Mouse (Mus musculus) midbrain, postnatal 0 days (tissue): ENCODE data around the gene Arpc1a. TPM values are rescaled to one million over a fixed set of nuclear protein-coding genes. Genes with fewer than 3 reads are reported as not detected.
"Not testable (repeated sequence)": the region's sequence is repeated elsewhere in the genome, so short reads cannot be mapped to it uniquely, and the experiment has no call there.

Experiments
- ATAC-seq: fragments of 200-750 bp; cut with Nextera tagmentation; 2 replicates; pipeline ENCODE4 v1.8.0; 2017; ENCODE audit warnings: moderate number of reproducible peaks, mild to moderate bottlenecking, moderate TSS enrichment, moderate library complexity; ENCODE audit not compliant: low FRiP score
- DNase-seq: peaks from one replicate; pipeline ENCODE4 v3.0.0-alpha.2; 2015; ENCODE audit warnings: low spot score
- H3K27ac ChIP-seq: fragments of 300-500 bp; sonication (generic); 2 replicates; pipeline ENCODE4 v1.5.1; 2014; ENCODE audit warnings: low read depth, mild to moderate bottlenecking, low read length, mixed read lengths
- H3K27me3 ChIP-seq: fragments of 300-500 bp; sonication (generic); 2 replicates; pipeline ENCODE4 v1.6.1; 2014; ENCODE audit warnings: low read length, control low read depth, mixed read lengths; ENCODE audit not compliant: insufficient read depth
- H3K36me3 ChIP-seq: fragments of 300-500 bp; sonication (generic); 2 replicates; pipeline ENCODE4 v1.6.1; 2014; ENCODE audit warnings: low read length, control low read depth, mixed read lengths; ENCODE audit not compliant: insufficient read depth
- H3K4me1 ChIP-seq: fragments of 300-500 bp; sonication (generic); 2 replicates; pipeline ENCODE4 v1.6.1; 2014; ENCODE audit warnings: mild to moderate bottlenecking, control low read depth, antibody characterized with exemption, low read length, mixed read lengths; ENCODE audit not compliant: insufficient read depth
- H3K4me2 ChIP-seq: fragments of 300-500 bp; sonication (generic); 2 replicates; pipeline ENCODE4 v1.6.1; 2014; ENCODE audit warnings: low read depth, mild to moderate bottlenecking, low read length, mixed read lengths; ENCODE audit not compliant: poor library complexity, severe bottlenecking
- H3K4me3 ChIP-seq: fragments of 300-500 bp; sonication (generic); 2 replicates; pipeline ENCODE4 v1.5.1; 2014; ENCODE audit warnings: low read depth, mild to moderate bottlenecking, low read length, moderate library complexity
- H3K9ac ChIP-seq: fragments of 300-500 bp; sonication (generic); replicated peaks from 2 replicates; pipeline ENCODE4 v1.6.1; 2014; ENCODE audit warnings: mild to moderate bottlenecking, low read length, moderate library complexity, mixed read lengths; ENCODE audit not compliant: poor library complexity, severe bottlenecking
- H3K9me3 ChIP-seq: fragments of 300-500 bp; sonication (generic); 2 replicates; pipeline ENCODE4 v1.6.1; 2016; ENCODE audit warnings: low read length, control low read depth
- CTCF ChIP-seq: IDR thresholded peaks from 2 replicates; pipeline ENCODE4 v1.5.1; 2016; ENCODE audit warnings: antibody characterized with exemption, mild to moderate bottlenecking
- WGBS: fragments of 180-500 bp; shearing (Covaris S2); extraction: QIAGEN DNeasy Blood & Tissue Kit; methylation state at CpG from one replicate; pipeline ENCODE4 v1.1.7; 2014; 5-methylcytosine and 5-hydroxymethylcytosine counted together
- polyA plus RNA-seq: library from polyadenylated mRNA; unstranded; fragments of >200 nt; fragmentation: Nextera tagmentation; extraction: Ambion mirVana; gene quantifications from 2 replicates; pipeline ENCODE4 v1.2.1, GENCODE M21; 2015
- total RNA-seq: library from RNA; depleted of rRNA; stranded (reverse); fragments of >200 nt; gene quantifications from 2 replicates; pipeline ENCODE4 v1.2.3, GENCODE M21; 2014

Arpc1a gene
- total and polyA plus RNA-seq, 2 experiments from 2014 or later: 148 to 244 TPM

- 94% methylated on average over 19 of the region's 19 CpGs for WGBS
- Histone ChIP-seq H3K9me3 (no peaks in the 10 kb centered on the region; the same call in 1 of the 2 replicates), H3K36me3 (peaks cover 12% of the 10 kb centered on the region), H3K4me1 (no peaks in the 10 kb centered on the region), H3K27me3 (no peaks in the 10 kb centered on the region), H3K9ac (no peak overlapping the region), H3K4me3 (no peak overlapping the region), H3K27ac (no peak overlapping the region), H3K4me2 (no peak overlapping the region)
- DNase-seq: no peak
- TF ChIP-seq CTCF: no peak
- ATAC-seq: no peak
Observed at GRCm38 (mm10) chr5:145123396-145123795, 39.8 kb downstream of the Arpc1a start.

- no peak overlapping the region for H3K4me3 ChIP-seq
- H3K9ac ChIP-seq: no peak overlapping the region
- no peak for ATAC-seq
- H3K4me1 ChIP-seq: no peaks in the 10 kb centered on the region
- H3K36me3 ChIP-seq: peaks cover 34% of the 10 kb centered on the region
- DNase-seq: no peak
- WGBS: 94% methylated on average over 9 of the region's 9 CpGs
- no peak overlapping the region for H3K27ac ChIP-seq
- H3K4me2 ChIP-seq: no peak overlapping the region
- no peaks in the 10 kb centered on the region for H3K9me3 ChIP-seq
- no peaks in the 10 kb centered on the region for H3K27me3 ChIP-seq
- TF ChIP-seq CTCF: no peak
Observed at GRCm38 (mm10) chr5:145126580-145126979, 43.0 kb downstream of the Arpc1a start.

DNA sequence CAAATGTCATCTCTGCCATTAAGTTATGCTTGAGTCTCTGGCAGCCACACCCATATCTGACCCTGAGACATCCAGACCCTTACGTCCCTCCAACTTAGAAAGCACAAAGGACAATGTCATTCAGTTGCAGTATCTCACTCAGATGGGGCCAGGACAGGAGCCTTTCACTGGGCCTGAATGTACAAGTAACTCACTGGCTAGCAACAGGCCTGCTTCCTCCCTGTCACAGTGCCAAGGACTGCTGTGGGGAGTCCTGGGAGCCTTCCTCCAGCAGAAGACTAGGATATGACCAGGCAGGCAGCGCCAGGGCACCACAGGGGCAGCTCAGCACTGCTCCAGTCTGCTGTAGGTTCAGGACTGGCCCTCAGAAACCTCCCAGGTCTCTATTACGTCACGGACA lies 45.5 kb downstream of the Arpc1a start:
- H3K9ac ChIP-seq: no peak overlapping the region
- H3K4me1 ChIP-seq: no peaks in the 10 kb centered on the region
- no peaks in the 10 kb centered on the region for H3K9me3 ChIP-seq
- H3K4me3 ChIP-seq: no peak overlapping the region
- H3K36me3 ChIP-seq: peaks cover 56% of the 10 kb centered on the region
- TF ChIP-seq CTCF: no peak
- ATAC-seq (no peak), DNase-seq (no peak)
- H3K27ac ChIP-seq: no peak overlapping the region
- H3K4me2 ChIP-seq: no peak overlapping the region
- WGBS: 92% methylated on average over 4 of the region's 4 CpGs
- H3K27me3 ChIP-seq: no peaks in the 10 kb centered on the region

DNA sequence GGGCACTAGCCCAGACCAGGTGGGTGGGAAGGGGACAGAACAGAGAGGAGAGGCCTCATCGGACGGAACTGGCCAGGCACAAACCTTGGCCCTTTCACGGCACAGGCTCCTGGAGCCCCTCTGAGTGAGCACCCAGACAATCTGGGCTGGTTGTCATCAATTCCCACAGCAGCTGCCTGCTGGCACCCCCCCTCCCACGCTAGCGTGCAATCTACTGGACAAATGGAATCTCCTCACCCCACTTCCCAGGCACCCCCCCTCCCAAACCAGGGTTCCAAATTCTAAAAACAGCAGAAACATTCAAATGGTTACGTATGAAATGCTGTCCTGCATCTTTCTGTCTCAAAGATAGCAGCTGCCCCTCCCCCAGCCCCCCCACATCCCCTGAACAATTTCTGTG lies 46.1 kb downstream of the Arpc1a start:
- peaks cover 60% of the 10 kb centered on the region for H3K36me3 ChIP-seq
- not testable (repeated sequence) for H3K4me3 ChIP-seq, H3K27ac ChIP-seq, H3K4me2 ChIP-seq, H3K27me3 ChIP-seq, H3K4me1 ChIP-seq, ATAC-seq, H3K9me3 ChIP-seq, H3K9ac ChIP-seq, DNase-seq
- WGBS: 85% methylated on average over 4 of the region's 6 CpGs

GRCm38 (mm10) chr5:145130191-145130590 lies 46.6 kb downstream of the Arpc1a start:
- no peaks in the 10 kb centered on the region for H3K4me1 ChIP-seq
- no peak overlapping the region for H3K4me3 ChIP-seq
- H3K27me3 ChIP-seq: no peaks in the 10 kb centered on the region
- no peak overlapping the region for H3K9ac ChIP-seq
- ATAC-seq (no peak), DNase-seq (no peak)
- no peak for TF ChIP-seq CTCF
- no peaks in the 10 kb centered on the region for H3K9me3 ChIP-seq
- peaks cover 63% of the 10 kb centered on the region for H3K36me3 ChIP-seq
- H3K4me2 ChIP-seq: no peak overlapping the region
- WGBS: 93% methylated on average over 11 of the region's 11 CpGs
- H3K27ac ChIP-seq: no peak overlapping the region

- Histone ChIP-seq H3K9me3 (no peaks in the 10 kb centered on the region), H3K27ac (no peak overlapping the region), H3K4me1 (no peaks in the 10 kb centered on the region), H3K36me3 (peaks cover 64% of the 10 kb centered on the region), H3K9ac (no peak overlapping the region), H3K4me2 (no peak overlapping the region), H3K4me3 (no peak overlapping the region), H3K27me3 (no peaks in the 10 kb centered on the region)
- DNase-seq (no peak), ATAC-seq (no peak)
- 91% methylated on average over 3 of the region's 3 CpGs for WGBS
- TF ChIP-seq CTCF: no peak
Observed at GRCm38 (mm10) chr5:145130995-145131394, 47.4 kb downstream of the Arpc1a start.

DNA sequence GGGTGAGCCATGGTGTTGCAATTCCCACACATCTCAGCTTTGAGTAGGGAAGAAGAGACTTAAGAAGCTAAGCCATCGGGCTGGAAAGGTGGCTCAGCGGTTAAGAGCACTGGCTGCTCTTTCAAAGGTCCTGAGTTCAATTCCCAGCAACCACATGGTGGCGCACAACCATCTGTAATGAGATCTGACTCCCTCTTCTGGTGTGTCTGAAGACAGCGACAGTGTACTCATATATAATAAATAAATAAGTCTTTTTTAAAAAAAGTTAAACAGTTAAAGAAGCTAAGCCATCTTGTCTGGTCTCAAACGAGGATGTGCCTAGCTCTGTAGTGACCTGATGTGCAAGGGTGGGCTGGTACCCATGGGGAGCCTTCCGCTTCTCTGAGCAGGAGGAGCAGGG lies 49.6 kb downstream of the Arpc1a start:
- peak; percentile 34 for TF ChIP-seq CTCF
- not testable (repeated sequence) for DNase-seq, H3K9ac ChIP-seq, H3K27ac ChIP-seq, H3K9me3 ChIP-seq, H3K27me3 ChIP-seq, H3K4me2 ChIP-seq, H3K4me1 ChIP-seq, H3K4me3 ChIP-seq, ATAC-seq
- H3K36me3 ChIP-seq: peaks cover 63% of the 10 kb centered on the region
- 86% methylated on average over 6 of the region's 6 CpGs for WGBS
